ENCODE assay signal across 8 mouse cellular contexts in genomic region chr10:86779816-86780500, GRCm38 (mm10). TPM values are rescaled to one million over a fixed set of nuclear protein-coding genes. Genes with fewer than 3 reads are reported as not detected.
DNase-seq lines count a peak whose midpoint lies in the region; ATAC-seq and TF ChIP-seq lines count a peak whose summit lies in the region.

No protein-coding gene starts in this region.

- no peaks in the 10 kb centered on the region for H3K9me3 ChIP-seq in kidney, embryonic 14.5 days (ENCODE audit: control insufficient read depth, low read length)
- H3K9me3 ChIP-seq in hindbrain, embryonic 11.5 days (ENCODE audit: control insufficient read depth, low read length): no peaks in the 10 kb centered on the region
- H3K9me3 ChIP-seq in midbrain, embryonic 13.5 days: no peaks in the 10 kb centered on the region

- intact Hi-C loops in left cerebral cortex, postnatal 25 days (cut with DNase I): loop anchor here (2.0 kb wide), 1 partner anchor 41 kb away; no protein-coding TSS in a partner anchor

- peak overlapping the region; percentile 73 for H3K4me3 ChIP-seq in kidney, embryonic 14.5 days (ENCODE audit: low read length)
- peak overlapping the region; percentile 56 for H3K4me3 ChIP-seq in bone marrow, adult 2 months (replicated peaks; ENCODE audit: control insufficient read depth, low read depth, low read length)
- peak overlapping the region; percentile 65 for H3K4me3 ChIP-seq in hindbrain, embryonic 11.5 days (ENCODE audit: low read depth, low read length)
- peak overlapping the region; percentile 62 for H3K4me3 ChIP-seq in midbrain, embryonic 13.5 days (replicated peaks)

- no peak for DNase-seq in kidney, postnatal 36 days
- DNase-seq in hindbrain, embryonic 11.5 days (ENCODE audit: low spot score): peak; percentile 7
- no peak for DNase-seq in urinary bladder, postnatal 14 days (ENCODE audit: low spot score)
- DNase-seq in cerebellum, postnatal 14 days: no peak
- no peak for DNase-seq in left cerebral cortex, postnatal 25 days (ENCODE audit: low spot score in 2 of 2)

- H3K4me2 ChIP-seq in kidney, embryonic 14.5 days (replicated peaks; ENCODE audit: low read depth, low read length): peak overlapping the region; percentile 99
- H3K4me2 ChIP-seq in hindbrain, embryonic 11.5 days (replicated peaks; ENCODE audit: low read depth, low read length): peak overlapping the region; percentile 99
- H3K4me2 ChIP-seq in midbrain, embryonic 13.5 days (replicated peaks): peak overlapping the region; percentile 85

- TF ChIP-seq POLR2A in bone marrow, adult 2 months (IDR thresholded peaks at IDR 0.05; ENCODE audit: borderline replicate concordance, control insufficient read depth, low read depth, low read length): no peak

- no peak overlapping the region for H3K27ac ChIP-seq in kidney, embryonic 14.5 days (ENCODE audit: low read depth, low read length)
- H3K27ac ChIP-seq in bone marrow, adult 2 months (ENCODE audit: control insufficient read depth, insufficient read depth, low read depth, low read length, poor library complexity): no peak overlapping the region
- H3K27ac ChIP-seq in hindbrain, embryonic 11.5 days (ENCODE audit: low read depth, low read length): no peak overlapping the region
- H3K27ac ChIP-seq in midbrain, embryonic 13.5 days: no peak overlapping the region

- H3K36me3 ChIP-seq in kidney, embryonic 14.5 days (ENCODE audit: control insufficient read depth, insufficient read depth, low read length): no peaks in the 10 kb centered on the region
- no peaks in the 10 kb centered on the region for H3K36me3 ChIP-seq in hindbrain, embryonic 11.5 days (ENCODE audit: control insufficient read depth, insufficient read depth, low read length)
- no peaks in the 10 kb centered on the region for H3K36me3 ChIP-seq in midbrain, embryonic 13.5 days

- no peak for TF ChIP-seq CTCF in bone marrow, adult 2 months (IDR thresholded peaks at IDR 0.05; ENCODE audit: control insufficient read depth, insufficient read depth, low read length)

- H3K27me3 ChIP-seq in kidney, embryonic 14.5 days (ENCODE audit: control insufficient read depth, insufficient read depth, low read length): no peaks in the 10 kb centered on the region
- H3K27me3 ChIP-seq in hindbrain, embryonic 11.5 days (ENCODE audit: control insufficient read depth, insufficient read depth, low read length): peaks cover 9% of the 10 kb centered on the region; the same call in 1 of the 2 replicates
- peaks cover 11% of the 10 kb centered on the region; the same call in 1 of the 2 replicates for H3K27me3 ChIP-seq in midbrain, embryonic 13.5 days

- H3K9ac ChIP-seq in kidney, embryonic 14.5 days (ENCODE audit: low read depth, low read length): peak overlapping the region; percentile 76
- peak overlapping the region; percentile 59 for H3K9ac ChIP-seq in hindbrain, embryonic 11.5 days (ENCODE audit: low read depth, low read length)
- peak overlapping the region; percentile 73 for H3K9ac ChIP-seq in midbrain, embryonic 13.5 days (replicated peaks)

- ATAC-seq in kidney, embryonic 14.5 days (ENCODE audit: low FRiP score, low TSS enrichment): no peak
- ATAC-seq in hindbrain, embryonic 11.5 days (ENCODE audit: low FRiP score): no peak
- ATAC-seq in midbrain, embryonic 13.5 days: no peak

- peaks cover 7% of the 10 kb centered on the region for H3K4me1 ChIP-seq in kidney, embryonic 14.5 days (ENCODE audit: control insufficient read depth, insufficient read depth, low read length)
- peaks cover 3% of the 10 kb centered on the region for H3K4me1 ChIP-seq in bone marrow, adult 2 months (ENCODE audit: control insufficient read depth, insufficient read depth, low read length)
- H3K4me1 ChIP-seq in hindbrain, embryonic 11.5 days (replicated peaks; ENCODE audit: control insufficient read depth, insufficient read depth, low read length): peaks cover 4% of the 10 kb centered on the region; the same call in 1 of the 2 replicates
- peaks cover 30% of the 10 kb centered on the region for H3K4me1 ChIP-seq in midbrain, embryonic 13.5 days (replicated peaks)

- WGBS in kidney, embryonic 14.5 days: 18% methylated on average over 12 of the region's 12 CpGs
- WGBS in bone marrow, adult 2 months: 22% methylated on average over 12 of the region's 12 CpGs
- 20% methylated on average over 12 of the region's 12 CpGs for WGBS in hindbrain, embryonic 11.5 days
- 21% methylated on average over 12 of the region's 12 CpGs for WGBS in midbrain, embryonic 13.5 days

RNA-seq across cellular contexts. Expression of gene Nt5dc3, which starts 1.2 kb away (rescaled TPM):
- polyA plus RNA-seq in kidney, embryonic 14.5 days (2014; fragmentation: Nextera tagmentation; extraction: Ambion mirVana): 1.5 and 2.6 TPM in 2 replicates
- polyA plus RNA-seq in bone marrow, adult 2 months (2011; ENCODE audit: insufficient read depth, insufficient read length, low replicate concordance, missing spikeins): 1.9 and 2.3 TPM in 2 replicates
- polyA plus RNA-seq in hindbrain, embryonic 11.5 days (2014; fragmentation: Nextera tagmentation; extraction: Ambion mirVana): 1.5 and 1.7 TPM in 2 replicates
- 5.9 and 6.5 TPM in 2 replicates for polyA plus RNA-seq in midbrain, embryonic 13.5 days (2015; fragmentation: Nextera tagmentation; extraction: Ambion mirVana)
- 10 to 100 TPM; 81.0 to 81.1 TPM for total RNA-seq in left cerebral cortex, postnatal 25 days (2021)

RNA-seq across cellular contexts. Expression of gene Gm49358, which starts 16.2 kb away (rescaled TPM):
- 0.22 and 0.31 TPM in 2 replicates for polyA plus RNA-seq in kidney, embryonic 14.5 days (2014; fragmentation: Nextera tagmentation; extraction: Ambion mirVana)
- polyA plus RNA-seq in bone marrow, adult 2 months (2011; ENCODE audit: insufficient read depth, insufficient read length, low replicate concordance, missing spikeins): not detected in 2 replicates
- not detected in 2 replicates for polyA plus RNA-seq in hindbrain, embryonic 11.5 days (2014; fragmentation: Nextera tagmentation; extraction: Ambion mirVana)
- not detected in 2 replicates for polyA plus RNA-seq in midbrain, embryonic 13.5 days (2015; fragmentation: Nextera tagmentation; extraction: Ambion mirVana)
- total RNA-seq in left cerebral cortex, postnatal 25 days (2021): 10 to 100 TPM; 21.2 to 29.7 TPM
